Mouse (Mus musculus): ENCODE data around the gene Gm38394. TPM values are rescaled to one million over a fixed set of nuclear protein-coding genes. Genes with fewer than 3 reads are reported as not detected.

Gene Gm38394
- total RNA-seq, 2 experiments from 2014 or later, result 31.6 to 39.5 TPM

DNA sequence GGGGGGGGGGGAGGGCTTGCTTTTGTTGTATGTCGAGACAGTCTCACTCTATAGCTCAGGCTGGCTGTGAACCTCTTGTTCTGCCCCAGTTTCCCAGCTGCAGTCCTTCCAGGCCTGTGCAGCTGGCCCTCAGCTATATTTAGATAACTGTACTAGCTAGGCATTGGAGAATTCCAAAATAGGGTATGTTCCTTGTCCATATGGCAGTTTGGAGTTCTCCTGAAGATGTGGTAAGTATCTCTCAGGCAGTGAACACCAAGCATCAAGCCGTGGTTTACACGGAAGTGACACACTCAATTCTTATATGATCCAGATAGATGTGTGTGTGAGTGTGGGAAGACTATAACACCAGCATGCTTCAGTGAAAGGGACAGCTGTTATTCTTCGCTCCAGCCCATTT is 2.3 kb upstream of the Gm38394 start:
- no peak for DNase-seq

DNA sequence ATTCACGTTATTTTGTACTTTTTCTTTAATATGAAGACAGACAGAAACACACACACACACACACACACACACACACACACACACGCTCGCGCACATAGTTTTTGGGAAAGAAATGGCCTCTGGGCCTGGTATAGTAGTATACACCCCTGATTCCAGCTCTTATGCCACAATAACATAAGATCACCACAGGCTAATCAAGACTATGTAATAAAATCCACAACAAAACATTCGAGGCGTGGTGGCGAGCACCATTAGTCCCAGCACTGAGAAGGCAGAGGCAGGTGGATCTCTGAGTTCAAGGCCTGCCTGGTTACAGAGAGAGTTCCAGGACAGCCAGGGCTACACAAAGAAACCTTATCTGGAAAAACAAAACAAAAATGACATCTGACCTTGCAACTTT is 1.8 kb upstream of the Gm38394 start:
- no peak for DNase-seq

DNA sequence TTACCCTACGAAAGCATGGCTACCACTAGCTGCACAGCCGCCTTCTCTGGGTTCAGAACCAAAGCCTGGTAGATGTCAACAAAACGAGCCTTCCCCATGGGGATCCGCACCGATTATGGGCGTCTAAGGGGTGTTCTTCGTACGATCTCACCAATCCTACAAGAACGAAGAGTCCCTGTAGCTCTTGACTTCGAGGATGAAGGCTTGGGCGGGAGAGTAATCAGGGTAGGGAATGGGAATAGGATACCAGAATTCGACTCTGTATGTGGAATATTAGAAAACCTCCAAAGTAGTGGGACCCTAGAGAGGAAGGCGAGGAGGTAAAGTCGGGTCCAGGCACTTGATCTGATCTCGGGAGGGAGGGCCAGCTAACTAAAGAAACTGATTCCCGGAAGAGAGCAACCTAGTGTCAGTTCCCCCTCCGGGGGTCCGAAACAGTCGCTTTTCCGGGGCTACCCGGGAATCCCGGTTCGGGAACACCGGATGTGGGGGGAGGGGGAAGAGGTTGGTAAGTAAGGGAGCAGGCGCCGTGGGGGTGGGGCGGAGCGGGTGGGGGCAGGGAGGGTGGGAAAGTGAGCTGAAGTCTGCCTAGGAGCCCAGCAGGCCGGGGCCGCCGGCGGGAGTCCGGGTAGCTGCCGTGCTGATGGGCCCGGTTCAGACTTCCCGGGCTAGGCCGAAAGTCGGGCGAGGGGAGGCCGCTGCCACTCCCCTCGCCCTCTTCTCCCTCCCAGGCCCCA is 484 bp downstream of the Gm38394 start, which contains the start of gene Zbed6:
TSS of gene Zbed6 (minus strand) at position 420 of the 737 bp plus-strand sequence.
- peak; percentile 86 for DNase-seq

GRCm38 (mm10) chr1:133658878-133659277 is 2.2 kb downstream of the Gm38394 start:
- DNase-seq, result no peak

- DNase-seq, result no peak
Observed at GRCm38 (mm10) chr1:133656811-133657210, 4.3 kb downstream of the Gm38394 start.

DNA sequence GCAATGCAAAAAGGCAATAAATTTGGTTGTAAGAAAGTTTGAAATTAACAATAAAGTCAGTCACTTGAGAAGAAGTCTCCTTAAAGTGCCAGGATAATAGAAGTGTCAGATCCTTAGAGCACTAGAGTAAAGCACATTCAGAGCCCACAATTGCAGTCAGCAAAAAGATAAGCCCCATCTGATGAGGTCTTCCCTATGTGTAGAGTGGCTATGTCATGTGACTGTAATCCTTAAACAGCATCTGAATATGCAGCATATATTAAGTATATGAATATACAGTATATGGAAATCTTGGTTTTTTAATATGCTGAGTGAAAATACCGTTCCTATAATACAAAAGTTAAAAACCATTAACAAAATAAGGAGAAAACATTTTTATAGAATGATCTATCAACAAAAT is 8.1 kb downstream of the Gm38394 start:
- no peak for DNase-seq

DNA sequence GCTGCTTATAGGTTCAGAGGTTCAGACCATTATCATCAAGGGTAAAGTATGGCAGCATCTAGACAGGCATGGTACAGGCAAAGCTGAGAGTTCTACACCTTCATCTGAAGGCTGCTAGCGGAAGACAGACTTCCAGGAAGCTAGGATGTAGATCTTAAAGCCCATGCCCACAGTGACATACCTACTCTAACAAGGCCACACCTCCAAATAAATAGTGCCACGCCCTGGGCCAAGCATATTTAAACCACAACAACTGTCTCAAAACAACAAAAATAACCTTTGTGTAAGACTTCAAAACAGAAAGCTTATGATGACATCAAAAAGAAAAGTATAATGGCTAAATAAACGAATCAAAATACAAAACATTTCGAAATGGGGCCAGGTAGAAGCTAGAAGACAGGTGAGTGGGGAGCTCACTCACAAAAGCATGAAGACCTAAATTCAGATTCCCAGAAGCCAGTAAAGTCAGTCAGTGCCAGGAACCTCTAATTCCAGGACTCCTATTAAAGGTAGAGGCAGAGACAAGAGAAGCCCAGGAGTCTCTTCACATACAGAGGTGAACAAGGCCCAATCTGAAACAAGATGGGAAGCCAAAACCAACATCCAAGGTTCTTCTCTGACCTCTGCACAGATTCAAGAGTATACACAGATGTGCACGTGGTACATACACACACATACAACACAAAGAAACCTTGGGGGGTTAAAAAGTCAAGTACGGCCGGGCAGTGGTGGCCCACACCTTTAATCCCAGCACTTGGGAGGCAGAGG is 10.6 kb downstream of the Gm38394 start:
- DNase-seq, result no peak

- DNase-seq, result no peak
Observed at GRCm38 (mm10) chr1:133645652-133646051, 15.5 kb downstream of the Gm38394 start.

DNA sequence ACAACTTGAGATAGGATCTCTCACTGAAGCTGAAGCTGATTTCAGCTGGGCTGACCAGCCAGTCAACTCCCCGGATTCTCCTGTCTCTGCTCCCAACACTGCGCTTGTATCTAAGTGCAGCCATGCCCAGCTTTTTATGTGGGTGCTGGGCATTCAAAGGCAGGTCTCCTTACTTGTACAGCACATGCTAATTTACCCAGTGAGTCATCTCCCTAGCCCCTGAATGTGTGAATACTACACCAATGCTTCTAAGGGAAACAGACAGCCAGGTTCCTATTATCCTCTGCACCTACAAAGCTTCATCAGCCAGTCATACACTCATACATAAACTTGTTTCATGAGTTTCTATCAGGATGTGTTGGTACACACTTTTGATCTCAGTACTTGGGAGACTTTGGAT is 20.0 kb downstream of the Gm38394 start:
- DNase-seq, result no peak

- no peak for DNase-seq
Observed at GRCm38 (mm10) chr1:133638517-133638916, 22.6 kb downstream of the Gm38394 start.

DNA sequence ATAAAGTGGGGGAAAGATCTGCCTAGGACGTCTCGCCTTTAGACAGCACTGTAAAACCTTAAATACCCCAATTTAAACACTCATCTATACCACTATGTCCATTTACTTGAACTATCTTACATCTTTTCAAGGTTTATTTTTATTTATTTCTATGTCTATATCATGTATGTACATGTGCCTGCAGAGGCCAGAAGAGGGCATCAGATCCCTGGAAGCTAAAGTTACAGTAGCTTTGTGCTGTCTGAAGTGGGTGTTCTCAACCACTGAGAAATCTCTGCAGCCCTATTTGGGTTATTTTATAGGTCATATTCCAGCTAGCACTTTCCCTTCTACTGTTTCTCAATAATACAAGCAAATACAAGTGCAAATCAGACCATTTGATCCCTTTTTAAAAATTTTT is 28.9 kb downstream of the Gm38394 start:
- DNase-seq, result no peak

- DNase-seq, result no peak
Observed at GRCm38 (mm10) chr1:133625052-133625451, 36.1 kb downstream of the Gm38394 start.

GRCm38 (mm10) chr1:133618311-133618710 is 42.8 kb downstream of the Gm38394 start:
- no peak for DNase-seq

DNA sequence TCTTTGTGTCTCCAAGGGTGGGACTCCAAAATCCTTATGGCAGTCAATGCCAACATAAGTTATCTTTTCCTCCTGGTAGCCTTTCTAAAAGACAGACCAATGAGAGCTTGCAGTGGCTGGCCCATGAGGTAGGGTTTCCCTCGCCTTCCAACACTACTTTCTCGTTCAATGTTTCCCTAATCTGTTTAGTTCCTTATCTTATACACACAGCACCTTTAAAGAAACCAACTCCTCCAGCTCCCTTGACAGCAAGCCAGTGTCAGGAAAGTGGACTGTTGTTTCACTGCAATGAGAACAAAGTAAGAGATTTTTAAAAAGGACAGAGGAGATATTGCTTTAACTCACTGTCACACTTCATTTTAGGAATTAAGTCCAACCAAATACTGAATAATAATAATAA is 43.2 kb downstream of the Gm38394 start:
- no peak for DNase-seq

DNA sequence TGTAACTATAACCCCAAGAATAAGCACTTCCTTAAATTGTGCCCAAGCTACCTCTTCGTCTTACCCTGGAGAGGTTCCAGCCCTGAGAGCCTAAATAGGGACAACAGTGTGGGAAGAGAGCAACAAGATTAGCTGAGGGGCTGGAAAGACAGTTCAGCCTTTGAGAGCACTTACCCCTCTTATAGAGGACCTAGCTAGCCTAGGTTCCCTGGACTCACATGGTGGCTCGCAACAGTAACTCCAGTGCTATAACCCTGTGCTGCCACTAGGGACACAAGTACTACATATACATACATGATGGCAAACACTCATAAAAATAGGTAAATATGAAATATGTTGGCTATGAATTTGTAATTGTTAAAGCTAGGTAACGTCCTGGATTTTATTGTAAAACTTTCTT is 47.3 kb downstream of the Gm38394 start:
- DNase-seq, result no peak

GRCm38 (mm10) chr1:133611436-133611835 is 49.7 kb downstream of the Gm38394 start:
- DNase-seq, result no peak

DNA sequence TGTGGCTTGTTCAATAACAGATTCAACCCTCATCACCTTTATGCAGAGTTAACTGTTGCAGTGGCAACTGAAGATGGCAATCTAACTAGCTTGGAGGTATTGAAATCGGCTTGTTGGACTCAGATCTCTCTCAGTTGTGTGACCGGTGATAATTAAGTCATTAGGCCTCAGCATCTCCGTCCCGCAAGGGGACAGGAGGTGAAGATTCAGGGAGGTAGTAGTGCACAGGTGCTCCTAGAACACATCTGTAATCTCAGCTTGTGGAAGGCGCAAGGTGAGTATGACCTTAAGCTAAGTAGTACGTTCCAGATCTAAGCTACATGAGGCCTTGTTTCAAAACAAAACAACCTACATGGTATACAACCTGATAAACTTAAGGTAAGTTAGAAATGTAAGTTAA is 50.5 kb downstream of the Gm38394 start:
- no peak for DNase-seq

DNA sequence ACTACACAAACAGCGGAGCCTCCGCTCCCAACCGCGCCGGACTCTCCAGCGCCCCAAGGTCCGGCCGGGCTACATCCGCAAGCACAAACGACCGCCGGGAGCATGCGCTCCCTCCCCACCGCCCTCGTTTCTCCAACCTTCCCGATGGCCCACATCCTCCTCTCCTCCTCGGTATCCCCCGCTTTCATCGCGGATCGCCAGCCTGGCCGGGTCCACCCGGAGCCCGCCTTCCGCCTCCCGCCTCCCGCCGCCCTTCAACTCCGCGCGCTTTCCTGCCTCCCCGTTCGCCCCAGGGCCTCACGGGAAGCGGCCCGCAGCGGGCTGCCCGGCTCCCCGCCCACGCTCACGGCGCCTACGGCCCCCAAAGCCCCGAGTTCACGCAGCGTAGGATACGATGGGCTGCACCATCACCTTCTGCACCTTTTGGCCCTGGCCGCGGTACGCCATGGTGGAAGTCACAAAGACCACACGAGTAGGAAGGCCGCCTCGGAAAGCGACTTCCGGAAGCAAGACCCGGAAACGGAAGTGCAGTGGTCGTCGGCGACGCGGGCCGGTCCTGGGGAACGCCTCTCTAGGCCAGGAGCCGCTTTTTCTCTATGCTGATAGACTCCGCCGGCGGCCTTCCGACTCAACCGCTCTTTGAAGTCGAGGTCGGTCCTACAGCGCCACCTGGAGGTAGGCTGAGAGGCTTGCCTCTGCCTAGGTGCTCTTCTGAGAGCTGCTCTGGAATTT is 51.2 kb downstream of the Gm38394 start, which contains the start of gene Snrpe:
TSS of gene Snrpe (minus strand) at position 521 of the 732 bp plus-strand sequence.
- DNase-seq, result peak; percentile 98

GRCm38 (mm10) chr1:133603174-133603573 is 57.9 kb downstream of the Gm38394 start:
- no peak for DNase-seq

DNA sequence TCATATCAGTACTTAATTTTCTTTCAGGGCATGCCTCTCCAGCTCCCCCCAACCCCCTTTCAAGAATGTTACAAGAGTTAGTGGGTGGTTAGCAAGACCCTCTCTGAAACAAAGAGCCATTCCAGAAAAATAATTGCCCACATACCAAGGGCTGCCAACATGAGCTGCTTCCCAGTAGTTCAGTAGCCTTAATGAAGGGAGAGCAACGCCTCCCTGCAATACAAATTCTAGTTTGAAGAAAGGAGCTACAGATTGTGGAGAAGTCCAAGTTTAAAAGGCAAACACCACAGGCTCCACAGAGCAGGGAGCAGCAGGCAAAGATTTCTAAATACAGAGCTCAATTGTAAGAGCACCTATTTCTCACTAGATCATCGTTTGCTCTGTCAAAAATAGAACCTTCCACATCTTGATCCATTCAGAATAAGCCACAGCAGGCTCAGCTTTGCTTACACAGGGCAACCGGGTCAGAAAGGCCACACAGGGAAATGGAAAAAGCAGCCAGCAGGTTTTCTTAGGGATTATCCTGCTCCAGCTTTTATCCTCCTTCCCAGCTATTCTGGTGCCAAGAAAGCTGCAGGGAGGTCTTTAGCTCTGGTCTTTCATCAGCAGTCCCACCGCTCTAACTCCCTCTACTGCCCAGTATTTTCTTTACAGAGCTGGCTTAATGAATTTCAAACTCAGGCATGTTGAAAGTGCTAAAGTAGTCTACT is 64.7 kb downstream of the Gm38394 start:
- DNase-seq, result peak; percentile 8

- DNase-seq, result no peak
Observed at GRCm38 (mm10) chr1:133585995-133586537, 75.1 kb downstream of the Gm38394 start.

DNA sequence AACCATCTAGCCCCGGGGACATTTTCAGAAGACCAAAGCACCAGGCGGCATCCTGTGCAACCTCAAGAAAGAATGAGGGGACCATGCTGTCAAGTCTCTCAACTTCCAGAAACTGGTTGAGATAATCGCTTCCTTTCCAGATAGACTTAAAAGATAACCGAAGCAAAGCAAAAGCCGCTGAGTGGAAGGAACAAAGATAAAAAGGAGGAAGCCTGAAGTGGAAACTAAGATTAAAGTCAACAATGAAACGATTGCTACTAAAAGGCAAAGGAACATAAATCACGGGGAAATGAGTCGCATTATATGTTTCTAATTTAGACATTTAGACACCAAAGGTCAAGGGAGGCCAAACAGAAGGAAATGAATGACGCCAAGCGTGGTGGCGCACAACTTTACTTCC is 89.8 kb downstream of the Gm38394 start:
- no peak for DNase-seq

Measured in adrenal gland, postnatal 10 days (tissue).